Mouse (Mus musculus): ENCODE results near the gene Pakap. TPM values are rescaled to one million over a fixed set of nuclear protein-coding genes. Genes with fewer than 3 reads are reported as not detected.

Gene Pakap
- polyA plus RNA-seq, 1 experiment from 2014 or later, result 25.4 TPM

DNA sequence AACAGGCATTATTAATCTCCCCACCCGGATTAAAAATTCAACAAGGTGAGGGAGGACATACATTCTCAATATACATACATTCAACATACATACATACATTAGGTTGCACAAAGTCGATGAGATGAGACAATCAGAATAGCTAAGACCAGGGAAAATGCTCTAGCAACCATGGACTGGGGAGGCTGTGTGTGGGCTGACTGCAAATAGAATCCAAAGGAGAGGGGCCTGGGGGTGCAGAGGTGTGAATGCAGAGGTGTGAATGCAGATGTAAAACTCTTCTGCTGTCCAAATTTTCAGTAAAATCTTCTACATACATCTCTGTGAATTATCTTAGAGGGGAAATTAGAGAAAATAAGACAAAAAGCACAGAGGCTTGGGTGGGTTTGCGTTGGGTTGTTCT lies 119.6 kb downstream of the Pakap start:
- Histone ChIP-seq H3K27me3 (replicated peaks; ENCODE audit: control insufficient read depth, insufficient read depth, low read length) (no peaks in the 10 kb centered on the region), H3K4me2 (ENCODE audit: low read depth, low read length) (no peak overlapping the region), H3K4me1 (ENCODE audit: control insufficient read depth, insufficient read depth, low read length) (no peaks in the 10 kb centered on the region; the same call in 1 of the 2 replicates), H3K36me3 (ENCODE audit: control insufficient read depth, insufficient read depth, low read length) (peaks cover 10% of the 10 kb centered on the region), H3K27ac (replicated peaks; ENCODE audit: low read depth, low read length) (no peak overlapping the region), H3K9me3 (ENCODE audit: control insufficient read depth, low read length) (no peaks in the 10 kb centered on the region), H3K9ac (ENCODE audit: low read depth, low read length) (no peak overlapping the region), H3K4me3 (ENCODE audit: low read depth, low read length) (no peak overlapping the region)
- ATAC-seq (ENCODE audit: low read depth) (no peak), DNase-seq (ENCODE audit: low spot score) (no peak)
- WGBS, result 83% methylated on average over 3 of the region's 3 CpGs

DNA sequence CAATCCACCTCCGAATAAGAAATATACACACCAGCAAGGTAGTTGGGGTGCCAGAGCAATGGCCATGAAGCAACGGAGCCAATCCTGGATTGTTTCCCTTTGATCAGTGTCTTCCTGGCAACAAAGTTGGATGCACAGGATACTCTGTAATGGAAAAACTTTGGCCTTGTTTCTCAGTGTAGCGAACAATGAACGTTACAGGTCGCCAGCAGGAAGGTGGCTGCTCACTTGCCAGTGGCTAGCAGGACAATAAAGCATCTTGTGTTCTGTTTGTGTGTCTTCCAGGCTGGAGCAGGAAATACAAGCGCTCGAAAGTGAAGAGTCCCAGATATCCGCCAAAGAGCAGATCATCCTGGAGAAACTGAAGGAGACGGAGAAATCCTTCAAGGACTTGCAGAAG lies 120.2 kb downstream of the Pakap start:
- H3K4me3 ChIP-seq (ENCODE audit: low read depth, low read length), result no peak overlapping the region
- H3K4me2 ChIP-seq (ENCODE audit: low read depth, low read length), result no peak overlapping the region
- H3K36me3 ChIP-seq (ENCODE audit: control insufficient read depth, insufficient read depth, low read length), result peaks cover 10% of the 10 kb centered on the region
- H3K27me3 ChIP-seq (replicated peaks; ENCODE audit: control insufficient read depth, insufficient read depth, low read length), result no peaks in the 10 kb centered on the region
- H3K9me3 ChIP-seq (ENCODE audit: control insufficient read depth, low read length), result no peaks in the 10 kb centered on the region
- no peak for ATAC-seq (ENCODE audit: low read depth)
- H3K4me1 ChIP-seq (ENCODE audit: control insufficient read depth, insufficient read depth, low read length), result no peaks in the 10 kb centered on the region; the same call in 1 of the 2 replicates
- no peak for DNase-seq (ENCODE audit: low spot score)
- 71% methylated on average over 9 of the region's 9 CpGs for WGBS
- no peak overlapping the region for H3K9ac ChIP-seq (ENCODE audit: low read depth, low read length)
- H3K27ac ChIP-seq (replicated peaks; ENCODE audit: low read depth, low read length), result no peak overlapping the region

DNA sequence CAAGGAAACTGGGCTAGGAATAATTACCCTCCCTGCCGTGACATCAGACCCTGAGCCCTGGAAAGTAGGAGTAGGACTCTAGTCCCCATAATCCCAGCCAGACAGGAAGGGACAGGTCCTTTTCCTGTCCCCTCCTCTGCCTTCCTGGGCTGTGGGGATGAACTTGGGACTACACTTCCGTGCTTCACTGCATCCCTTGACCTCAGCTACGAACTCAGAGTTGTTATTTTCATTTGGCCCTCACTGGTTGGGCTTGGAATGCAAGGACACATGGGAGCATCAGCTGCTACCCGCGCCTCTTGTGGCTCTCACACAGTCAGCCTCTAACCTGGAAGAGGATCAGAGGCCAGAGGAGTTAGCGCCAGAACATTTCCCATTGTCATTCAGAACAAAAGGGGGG lies 122.0 kb downstream of the Pakap start:
- H3K4me1 ChIP-seq (ENCODE audit: control insufficient read depth, insufficient read depth, low read length), result no peaks in the 10 kb centered on the region; the same call in 1 of the 2 replicates
- 60% methylated on average over 6 of the region's 6 CpGs for WGBS
- no peak for ATAC-seq (ENCODE audit: low read depth)
- H3K4me2 ChIP-seq (ENCODE audit: low read depth, low read length), result no peak overlapping the region
- no peak for DNase-seq (ENCODE audit: low spot score)
- H3K9me3 ChIP-seq (ENCODE audit: control insufficient read depth, low read length), result no peaks in the 10 kb centered on the region
- no peak overlapping the region for H3K27ac ChIP-seq (replicated peaks; ENCODE audit: low read depth, low read length)
- H3K9ac ChIP-seq (ENCODE audit: low read depth, low read length), result no peak overlapping the region
- H3K36me3 ChIP-seq (ENCODE audit: control insufficient read depth, insufficient read depth, low read length), result peaks cover 10% of the 10 kb centered on the region
- H3K4me3 ChIP-seq (ENCODE audit: low read depth, low read length), result no peak overlapping the region
- H3K27me3 ChIP-seq (replicated peaks; ENCODE audit: control insufficient read depth, insufficient read depth, low read length), result no peaks in the 10 kb centered on the region

DNA sequence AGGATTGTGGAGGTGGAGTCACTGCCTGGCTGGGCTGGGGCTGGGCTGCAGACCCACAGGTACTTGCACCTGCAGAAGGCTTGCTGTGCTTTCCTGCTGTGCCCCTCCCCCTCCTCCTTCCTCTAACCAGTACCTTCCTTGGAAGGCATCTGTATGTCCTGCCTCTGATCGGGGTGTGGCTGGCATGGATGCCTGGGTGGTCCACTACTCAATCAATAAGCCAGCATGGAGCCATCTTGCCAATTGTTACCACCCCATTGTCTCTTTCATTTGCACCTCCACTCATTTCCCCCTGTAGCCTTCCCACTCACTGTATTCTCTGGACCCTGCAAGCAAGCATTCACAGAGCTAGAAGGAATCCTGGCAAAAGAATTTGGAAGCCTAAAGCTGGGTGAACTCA lies 122.8 kb downstream of the Pakap start:
- Histone ChIP-seq H3K27ac (replicated peaks; ENCODE audit: low read depth, low read length) (no peak overlapping the region), H3K27me3 (replicated peaks; ENCODE audit: control insufficient read depth, insufficient read depth, low read length) (no peaks in the 10 kb centered on the region), H3K9me3 (ENCODE audit: control insufficient read depth, low read length) (no peaks in the 10 kb centered on the region), H3K36me3 (ENCODE audit: control insufficient read depth, insufficient read depth, low read length) (peaks cover 10% of the 10 kb centered on the region), H3K4me2 (ENCODE audit: low read depth, low read length) (no peak overlapping the region), H3K4me1 (ENCODE audit: control insufficient read depth, insufficient read depth, low read length) (no peaks in the 10 kb centered on the region), H3K4me3 (ENCODE audit: low read depth, low read length) (no peak overlapping the region), H3K9ac (ENCODE audit: low read depth, low read length) (no peak overlapping the region)
- WGBS, result 62% methylated on average over 1 of the region's 1 CpGs
- DNase-seq (ENCODE audit: low spot score) (no peak), ATAC-seq (ENCODE audit: low read depth) (no peak)

DNA sequence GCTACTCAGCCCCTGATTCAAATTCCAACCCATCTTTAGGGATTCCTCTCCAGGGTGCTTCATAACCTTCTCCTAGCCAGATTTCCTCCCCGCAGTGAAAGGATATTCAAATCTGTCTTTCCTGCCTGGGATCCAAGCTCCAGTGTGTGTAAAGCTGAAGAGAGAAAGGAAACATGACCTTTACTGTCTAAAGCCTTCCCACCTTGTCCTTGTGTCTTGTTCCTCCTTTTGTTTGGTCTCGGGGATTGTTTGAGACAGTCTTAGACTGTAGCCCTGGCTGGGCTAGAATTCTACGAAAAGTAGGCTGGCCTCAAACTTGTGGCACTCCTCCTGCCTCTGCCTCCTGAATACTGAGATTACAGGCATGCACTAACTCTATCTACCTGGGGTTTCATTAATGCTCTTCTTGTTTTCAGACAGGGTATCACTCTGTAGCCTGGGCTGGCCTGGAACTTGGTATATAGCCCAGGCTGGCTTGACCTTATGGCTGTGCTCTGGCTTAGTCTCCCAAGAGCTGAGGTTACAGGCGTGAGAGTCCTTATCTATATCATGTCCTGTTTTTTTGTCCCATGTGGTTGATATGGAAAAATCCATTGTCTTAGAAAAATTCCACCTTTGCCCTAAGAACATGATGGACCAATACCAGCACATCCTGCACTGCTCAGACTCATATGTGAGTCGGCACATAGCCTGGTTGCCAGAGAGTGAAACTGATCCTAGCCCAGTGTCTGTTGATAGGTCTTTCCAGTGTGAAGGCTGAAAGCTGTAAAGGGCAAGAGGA lies 126.6 kb downstream of the Pakap start:
- DNase-seq (ENCODE audit: low spot score) (no peak), ATAC-seq (ENCODE audit: low read depth) (no peak)
- Histone ChIP-seq H3K4me1 (ENCODE audit: control insufficient read depth, insufficient read depth, low read length) (no peaks in the 10 kb centered on the region), H3K9ac (ENCODE audit: low read depth, low read length) (no peak overlapping the region), H3K27ac (replicated peaks; ENCODE audit: low read depth, low read length) (no peak overlapping the region), H3K4me2 (ENCODE audit: low read depth, low read length) (no peak overlapping the region), H3K36me3 (ENCODE audit: control insufficient read depth, insufficient read depth, low read length) (peaks cover 7% of the 10 kb centered on the region), H3K9me3 (ENCODE audit: control insufficient read depth, low read length) (no peaks in the 10 kb centered on the region), H3K4me3 (ENCODE audit: low read depth, low read length) (no peak overlapping the region), H3K27me3 (replicated peaks; ENCODE audit: control insufficient read depth, insufficient read depth, low read length) (no peaks in the 10 kb centered on the region)
- 88% methylated on average over 5 of the region's 5 CpGs for WGBS

DNA sequence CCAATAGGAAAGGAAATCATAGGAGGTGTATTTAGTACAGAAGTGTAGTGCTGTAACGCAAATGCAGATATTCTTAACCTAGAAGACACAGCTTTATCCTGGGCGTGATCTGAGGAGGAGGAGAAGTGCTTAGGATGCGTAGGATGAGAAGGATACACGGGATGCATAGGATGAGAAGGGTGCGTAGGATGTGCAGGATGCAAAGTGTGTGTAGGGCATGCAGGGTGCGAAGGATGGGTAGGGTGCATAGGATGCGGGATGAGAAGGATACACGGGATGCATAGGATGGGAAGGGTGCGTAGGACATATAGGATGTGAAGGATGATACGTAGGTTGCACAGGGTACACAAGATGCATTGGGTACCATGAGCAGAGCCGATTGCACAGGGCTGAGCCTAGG lies 129.0 kb downstream of the Pakap start:
- no peak for ATAC-seq (ENCODE audit: low read depth)
- Histone ChIP-seq H3K9ac (ENCODE audit: low read depth, low read length) (no peak overlapping the region), H3K9me3 (ENCODE audit: control insufficient read depth, low read length) (no peaks in the 10 kb centered on the region), H3K27me3 (replicated peaks; ENCODE audit: control insufficient read depth, insufficient read depth, low read length) (no peaks in the 10 kb centered on the region), H3K4me2 (ENCODE audit: low read depth, low read length) (no peak overlapping the region), H3K27ac (replicated peaks; ENCODE audit: low read depth, low read length) (no peak overlapping the region), H3K4me3 (ENCODE audit: low read depth, low read length) (no peak overlapping the region), H3K36me3 (ENCODE audit: control insufficient read depth, insufficient read depth, low read length) (no peaks in the 10 kb centered on the region), H3K4me1 (ENCODE audit: control insufficient read depth, insufficient read depth, low read length) (no peaks in the 10 kb centered on the region)
- DNase-seq (ENCODE audit: low spot score), result no peak
- 96% methylated on average over 11 of the region's 11 CpGs for WGBS

DNA sequence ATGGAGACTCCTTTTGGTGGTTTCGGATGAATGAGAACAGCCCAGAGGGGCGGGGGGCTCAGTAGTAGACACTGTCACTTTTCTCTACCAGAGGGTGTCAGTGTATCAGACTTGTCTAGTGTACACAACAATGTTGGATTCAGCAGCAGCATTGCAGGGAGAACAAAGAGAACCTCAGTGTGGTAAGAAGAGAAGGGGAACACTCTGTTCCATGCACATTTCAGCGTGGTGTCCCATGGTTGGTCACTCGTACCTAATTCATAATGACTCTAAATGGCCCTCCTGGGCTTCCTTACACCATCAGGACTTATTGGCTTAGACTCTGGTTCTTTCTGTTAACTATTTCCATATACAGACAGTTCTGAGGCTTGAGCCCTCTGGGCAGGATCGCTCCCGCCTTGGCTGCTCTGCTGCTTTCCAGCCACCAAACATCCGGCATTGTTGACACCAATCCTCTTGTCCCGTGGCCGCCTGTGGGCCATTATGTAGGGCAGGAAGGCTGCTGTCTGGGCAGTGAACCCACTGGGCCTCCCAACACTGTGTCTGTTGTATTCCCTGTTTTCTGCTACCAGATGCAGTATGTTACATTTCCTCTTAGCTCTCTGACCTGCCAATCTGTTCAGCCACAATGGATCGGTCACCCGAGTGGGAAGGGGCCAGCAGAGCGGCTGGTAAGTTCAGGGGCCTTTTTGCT lies 130.1 kb downstream of the Pakap start:
- Histone ChIP-seq H3K4me2 (ENCODE audit: low read depth, low read length) (no peak overlapping the region), H3K4me1 (ENCODE audit: control insufficient read depth, insufficient read depth, low read length) (no peaks in the 10 kb centered on the region), H3K4me3 (ENCODE audit: low read depth, low read length) (no peak overlapping the region), H3K36me3 (ENCODE audit: control insufficient read depth, insufficient read depth, low read length) (no peaks in the 10 kb centered on the region), H3K9me3 (ENCODE audit: control insufficient read depth, low read length) (no peaks in the 10 kb centered on the region), H3K9ac (ENCODE audit: low read depth, low read length) (no peak overlapping the region), H3K27me3 (replicated peaks; ENCODE audit: control insufficient read depth, insufficient read depth, low read length) (no peaks in the 10 kb centered on the region), H3K27ac (replicated peaks; ENCODE audit: low read depth, low read length) (no peak overlapping the region)
- WGBS, result 51% methylated on average over 12 of the region's 12 CpGs
- ATAC-seq (ENCODE audit: low read depth) (no peak), DNase-seq (ENCODE audit: low spot score) (no peak)

DNA sequence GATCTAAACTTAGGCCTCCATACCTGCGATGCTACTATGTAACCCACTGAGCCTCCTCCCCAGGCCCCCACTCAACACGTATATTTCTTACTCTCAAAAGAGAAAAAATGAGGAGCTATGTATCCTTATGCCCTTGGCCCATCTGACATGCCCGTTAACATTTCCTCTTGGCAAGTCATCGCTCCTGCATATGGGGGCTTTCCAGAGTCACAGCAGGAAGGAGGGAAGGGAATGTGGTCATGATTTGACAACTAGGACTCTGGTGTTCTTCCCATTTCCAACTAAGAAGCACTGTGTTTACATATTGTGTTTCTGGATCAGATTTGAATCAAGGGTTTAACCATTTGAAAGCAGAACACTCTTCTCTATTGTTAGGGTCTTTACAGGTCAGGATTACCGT lies 133.6 kb downstream of the Pakap start:
- Histone ChIP-seq H3K27me3 (replicated peaks; ENCODE audit: control insufficient read depth, insufficient read depth, low read length) (no peaks in the 10 kb centered on the region), H3K4me2 (ENCODE audit: low read depth, low read length) (no peak overlapping the region), H3K9me3 (ENCODE audit: control insufficient read depth, low read length) (no peaks in the 10 kb centered on the region), H3K4me3 (ENCODE audit: low read depth, low read length) (no peak overlapping the region), H3K4me1 (ENCODE audit: control insufficient read depth, insufficient read depth, low read length) (no peaks in the 10 kb centered on the region), H3K9ac (ENCODE audit: low read depth, low read length) (no peak overlapping the region), H3K36me3 (ENCODE audit: control insufficient read depth, insufficient read depth, low read length) (no peaks in the 10 kb centered on the region), H3K27ac (replicated peaks; ENCODE audit: low read depth, low read length) (no peak overlapping the region)
- ATAC-seq (ENCODE audit: low read depth), result no peak
- DNase-seq (ENCODE audit: low spot score), result no peak
- WGBS, result 78% methylated on average over 5 of the region's 5 CpGs
